Mouse (Mus musculus) heart, embryonic 11.5 days (tissue): ENCODE data around the gene Ssr1. TPM values are rescaled to one million over a fixed set of nuclear protein-coding genes. Genes with fewer than 3 reads are reported as not detected.

ENCODE experiments used
- ATAC-seq: fragments of 200-750 bp; cut with Nextera tagmentation; replicated peaks from 2 replicates; pipeline ENCODE4 v1.8.0; 2017; ENCODE audit warnings: moderate library complexity; ENCODE audit not compliant: insufficient number of reproducible peaks, low FRiP score, low TSS enrichment
- H3K27ac ChIP-seq: fragments of 300-500 bp; sonication (generic); 2 replicates; pipeline ENCODE4 v1.5.1; 2014; ENCODE audit warnings: mild to moderate bottlenecking, low read depth, low read length
- H3K27me3 ChIP-seq: fragments of 300-500 bp; sonication (generic); 2 replicates; pipeline ENCODE4 v1.6.1; 2014; ENCODE audit warnings: mild to moderate bottlenecking, low read length, mixed read lengths; ENCODE audit not compliant: control insufficient read depth, insufficient read depth
- H3K36me3 ChIP-seq: fragments of 300-500 bp; sonication (generic); 2 replicates; pipeline ENCODE4 v1.6.1; 2014; ENCODE audit warnings: mild to moderate bottlenecking, low read length, moderate library complexity, mixed read lengths; ENCODE audit not compliant: control insufficient read depth, insufficient read depth
- H3K4me1 ChIP-seq: fragments of 300-500 bp; sonication (generic); 2 replicates; pipeline ENCODE4 v1.6.1; 2014; ENCODE audit warnings: low read length; ENCODE audit not compliant: control insufficient read depth, insufficient read depth
- H3K4me2 ChIP-seq: fragments of 300-500 bp; sonication (generic); 2 replicates; pipeline ENCODE4 v1.6.1; 2014; ENCODE audit warnings: mild to moderate bottlenecking, moderate library complexity
- H3K4me3 ChIP-seq: fragments of 300-500 bp; sonication (generic); 2 replicates; pipeline ENCODE4 v1.5.1; 2014; ENCODE audit warnings: low read depth, low read length
- H3K9ac ChIP-seq: fragments of 300-500 bp; sonication (generic); 2 replicates; pipeline ENCODE4 v1.6.1; 2014; ENCODE audit warnings: mild to moderate bottlenecking, low read depth, low read length, moderate library complexity
- H3K9me3 ChIP-seq: fragments of 300-500 bp; sonication (generic); replicated peaks from 2 replicates; pipeline ENCODE4 v1.6.1; 2016; ENCODE audit warnings: low read length; ENCODE audit not compliant: control insufficient read depth
- WGBS: fragments of 180-500 bp; shearing (Covaris S2); extraction: QIAGEN DNeasy Blood & Tissue Kit; methylation state at CpG from one replicate; pipeline ENCODE4 v1.1.7; 2014; ENCODE audit not compliant: insufficient replicate concordance; 5-methylcytosine and 5-hydroxymethylcytosine counted together
- polyA plus RNA-seq: library from polyadenylated mRNA; unstranded; fragments of >200 nt; fragmentation: Nextera tagmentation; extraction: Ambion mirVana; gene quantifications from 2 replicates; pipeline ENCODE4 v1.2.1, GENCODE M21; 2014

Ssr1 gene
- polyA plus RNA-seq, 1 experiment from 2014 or later, result 100 TPM

- Histone ChIP-seq H3K9me3 (no peaks in the 10 kb centered on the region), H3K9ac (peak overlapping the region; percentile 73), H3K27me3 (no peaks in the 10 kb centered on the region), H3K4me1 (peaks cover 24% of the 10 kb centered on the region), H3K4me2 (peak overlapping the region; percentile 73), H3K27ac (no peak overlapping the region; the same call in 1 of the 2 replicates), H3K36me3 (no peaks in the 10 kb centered on the region), H3K4me3 (peak overlapping the region; percentile 44)
- ATAC-seq, result peak; percentile 9; the same call in 1 of the 2 replicates
- 45% methylated on average over 20 of the region's 20 CpGs for whole genome bisulfite sequencing
Measured at GRCm38 (mm10) chr13:37964128-37965087, 29.6 kb downstream of the Ssr1 start.

GRCm38 (mm10) chr13:37963354-37964007 lies 30.5 kb downstream of the Ssr1 start:
- no peak for ATAC-seq
- no peaks in the 10 kb centered on the region for H3K27me3 ChIP-seq
- H3K4me3 ChIP-seq, result peak overlapping the region; percentile 44
- WGBS, result 2% methylated on average over 12 of the region's 12 CpGs
- peaks cover 24% of the 10 kb centered on the region for H3K4me1 ChIP-seq
- H3K4me2 ChIP-seq, result peak overlapping the region; percentile 73
- no peak overlapping the region for H3K27ac ChIP-seq
- no peaks in the 10 kb centered on the region for H3K9me3 ChIP-seq
- H3K9ac ChIP-seq, result peak overlapping the region; percentile 73
- H3K36me3 ChIP-seq, result no peaks in the 10 kb centered on the region

DNA sequence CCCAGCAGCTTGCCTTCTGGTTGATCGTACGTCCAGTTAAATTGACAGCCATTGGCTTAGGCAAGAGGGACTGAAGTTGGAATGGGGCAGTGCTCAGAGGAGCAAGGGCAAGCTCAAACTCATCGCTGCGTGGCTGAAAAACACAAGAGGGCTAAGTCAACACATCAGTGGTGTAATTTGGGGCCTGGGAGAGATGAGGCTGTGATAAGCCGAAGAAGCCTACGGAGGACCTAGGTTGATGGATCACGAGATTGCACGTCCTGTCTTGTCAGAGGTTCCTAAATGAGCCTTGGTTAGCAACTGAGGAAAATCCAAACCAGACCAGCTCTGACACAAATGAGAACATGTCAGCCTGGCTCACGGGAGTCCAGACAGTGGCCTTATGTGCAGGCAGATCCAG lies 31.5 kb downstream of the Ssr1 start:
- H3K27me3 ChIP-seq, result no peaks in the 10 kb centered on the region
- H3K36me3 ChIP-seq, result no peaks in the 10 kb centered on the region
- 83% methylated on average over 9 of the region's 9 CpGs for WGBS
- H3K4me3 ChIP-seq, result no peak overlapping the region
- H3K4me1 ChIP-seq, result peaks cover 24% of the 10 kb centered on the region
- H3K4me2 ChIP-seq, result no peak overlapping the region
- ATAC-seq, result no peak
- no peaks in the 10 kb centered on the region for H3K9me3 ChIP-seq
- H3K9ac ChIP-seq, result no peak overlapping the region
- no peak overlapping the region for H3K27ac ChIP-seq

DNA sequence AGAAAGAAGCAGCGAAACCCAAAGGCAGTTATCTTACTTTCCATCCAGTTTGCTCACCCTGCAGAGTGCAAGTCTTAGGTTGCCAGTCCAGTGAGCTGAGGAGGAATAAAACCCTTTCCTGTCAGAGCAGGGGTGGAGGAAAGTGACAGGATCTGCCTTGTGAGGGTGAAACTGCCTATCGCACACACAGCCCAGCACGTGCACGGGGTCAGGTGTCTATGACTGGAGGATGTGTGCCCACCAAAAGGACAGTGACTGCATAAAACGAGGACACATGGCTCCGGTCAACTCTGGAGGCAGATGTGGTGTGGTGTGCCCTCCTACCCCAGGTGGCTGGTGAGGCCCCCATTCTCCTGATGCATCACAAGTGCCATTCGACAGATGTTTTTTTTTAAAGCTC lies 34.1 kb downstream of the Ssr1 start:
- Histone ChIP-seq H3K4me2 (no peak overlapping the region), H3K27me3 (no peaks in the 10 kb centered on the region), H3K4me3 (no peak overlapping the region), H3K9ac (no peak overlapping the region), H3K4me1 (peaks cover 13% of the 10 kb centered on the region), H3K27ac (no peak overlapping the region), H3K36me3 (no peaks in the 10 kb centered on the region), H3K9me3 (no peaks in the 10 kb centered on the region)
- ATAC-seq, result no peak
- 82% methylated on average over 7 of the region's 7 CpGs for WGBS

GRCm38 (mm10) chr13:37959239-37959907 lies 34.6 kb downstream of the Ssr1 start:
- Histone ChIP-seq H3K36me3 (no peaks in the 10 kb centered on the region), H3K9ac (no peak overlapping the region), H3K4me1 (peaks cover 8% of the 10 kb centered on the region), H3K27ac (no peak overlapping the region), H3K4me2 (no peak overlapping the region), H3K9me3 (no peaks in the 10 kb centered on the region), H3K4me3 (no peak overlapping the region), H3K27me3 (no peaks in the 10 kb centered on the region)
- ATAC-seq, result no peak
- WGBS, result 78% methylated on average over 15 of the region's 15 CpGs

GRCm38 (mm10) chr13:37958498-37959238 lies 35.3 kb downstream of the Ssr1 start:
- 73% methylated on average over 18 of the region's 18 CpGs for WGBS
- Histone ChIP-seq H3K9me3 (no peaks in the 10 kb centered on the region), H3K27ac (no peak overlapping the region), H3K36me3 (no peaks in the 10 kb centered on the region), H3K4me2 (no peak overlapping the region), H3K9ac (no peak overlapping the region), H3K4me1 (peaks cover under 1% of the 10 kb centered on the region; the same call in 1 of the 2 replicates), H3K4me3 (no peak overlapping the region), H3K27me3 (no peaks in the 10 kb centered on the region)
- ATAC-seq, result no peak

- H3K9ac ChIP-seq, result no peak overlapping the region
- H3K9me3 ChIP-seq, result no peaks in the 10 kb centered on the region
- H3K36me3 ChIP-seq, result peaks cover 9% of the 10 kb centered on the region; the same call in 1 of the 2 replicates
- H3K4me2 ChIP-seq, result no peak overlapping the region
- H3K4me1 ChIP-seq, result no peaks in the 10 kb centered on the region
- H3K4me3 ChIP-seq, result no peak overlapping the region
- 76% methylated on average over 1 of the region's 1 CpGs for WGBS
- ATAC-seq, result no peak
- H3K27ac ChIP-seq, result no peak overlapping the region
- H3K27me3 ChIP-seq, result no peaks in the 10 kb centered on the region
Measured at GRCm38 (mm10) chr13:37954318-37954717, 39.7 kb downstream of the Ssr1 start.

- Histone ChIP-seq H3K4me3 (no peak overlapping the region), H3K4me1 (no peaks in the 10 kb centered on the region), H3K27me3 (no peaks in the 10 kb centered on the region), H3K9me3 (no peaks in the 10 kb centered on the region), H3K36me3 (peaks cover 16% of the 10 kb centered on the region), H3K27ac (no peak overlapping the region), H3K9ac (no peak overlapping the region), H3K4me2 (no peak overlapping the region)
- no peak for ATAC-seq
- 73% methylated on average over 6 of the region's 6 CpGs for WGBS
Measured at GRCm38 (mm10) chr13:37952981-37953380, 41.0 kb downstream of the Ssr1 start.
